ENCODE assay signal across 27 mouse cellular contexts in the genomic region with DNA sequence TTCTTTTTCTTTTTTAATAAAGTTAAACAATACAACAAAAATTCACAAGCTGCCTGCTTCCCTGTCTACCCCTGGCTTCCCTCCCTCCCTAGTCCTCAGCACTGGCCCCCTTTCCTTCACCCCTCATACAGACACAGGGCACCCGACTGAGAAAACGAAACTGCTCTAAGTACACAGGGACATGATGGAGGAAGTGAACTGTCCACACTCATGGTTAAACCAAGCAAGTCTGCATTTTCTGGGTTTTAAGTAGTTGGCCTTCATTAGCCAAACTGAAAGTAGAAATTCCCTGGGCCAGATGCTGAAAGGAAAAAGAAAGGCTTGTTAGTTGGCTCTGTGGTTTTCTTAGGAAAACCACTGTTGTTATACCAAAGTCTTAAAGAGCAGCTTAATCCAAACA. TPM values are rescaled to one million over a fixed set of nuclear protein-coding genes. Genes with fewer than 3 reads are reported as not detected.
DNase-seq lines count a peak whose midpoint lies in the region; ATAC-seq and TF ChIP-seq lines count a peak whose summit lies in the region.
"Had no signal": no experiment of that assay in that cellular context is flagged by ENCODE, and none has a peak within 500 bp of the region (broad histone marks: within the 10 kb centered on the region; RNA-seq: fewer than 3 reads in every experiment).

No protein-coding gene starts in this region.

- peak overlapping the region; percentile 11 for H3K9ac ChIP-seq in CH12.LX (ENCODE audit: insufficient read depth, low read depth)
- H3K9ac ChIP-seq in intestine, embryonic 15.5 days = no peak overlapping the region
- H3K9ac ChIP-seq: forebrain, embryonic 15.5 days; midbrain, embryonic 13.5 days; neural tube, embryonic 12.5 days had no signal

- peaks cover 62 to 99% of the 10 kb centered on the region in 2 experiments for H3K4me1 ChIP-seq in CH12.LX (ENCODE audit: control insufficient read depth in 1 of 2, insufficient read depth in 2 of 2)
- H3K4me1 ChIP-seq in intestine, embryonic 15.5 days (replicated peaks) = no peaks in the 10 kb centered on the region
- H3K4me1 ChIP-seq: forebrain, embryonic 15.5 days; midbrain, embryonic 13.5 days; neural tube, embryonic 12.5 days had no signal

- H3K27ac ChIP-seq in left cerebral cortex, adult 2 months = peak overlapping the region; percentile 32; the same call in 1 of the 2 replicates
- H3K27ac ChIP-seq in CH12.LX (ENCODE audit: insufficient read depth, low read depth) = peak overlapping the region; percentile 83
- H3K27ac ChIP-seq in intestine, embryonic 15.5 days = no peak overlapping the region
- H3K27ac ChIP-seq: forebrain, embryonic 15.5 days; hindbrain, embryonic 10.5 days; kidney, postnatal 0 days; midbrain, embryonic 13.5 days; neural tube, embryonic 12.5 days had no signal

- no peaks in the 10 kb centered on the region for H3K9me3 ChIP-seq in CH12.LX (replicated peaks; ENCODE audit: low read length)
- no peaks in the 10 kb centered on the region for H3K9me3 ChIP-seq in intestine, embryonic 15.5 days
- H3K9me3 ChIP-seq: forebrain, embryonic 15.5 days; hindbrain, embryonic 10.5 days; megakaryocyte, embryonic 14.5 days; midbrain, embryonic 13.5 days; neural tube, embryonic 12.5 days had no signal

- WGBS in intestine, embryonic 15.5 days = 75% methylated on average over 2 of the region's 2 CpGs

- dilution Hi-C loops in CH12.LX (cut with MboI; ENCODE audit: extremely low pct_ligation_motif_present, extremely low pct_unique_long_range_greater_than_20kb, low sequenced_read_pairs) = no loop called here

- no peak for DNase-seq in left cerebral cortex, adult 2 months (ENCODE audit: extremely low spot score in 1 of 2, low spot score in 2 of 2)
- no peak for DNase-seq in left cerebral cortex, postnatal 4 days
- peak; percentile 21 for DNase-seq in 416B (ENCODE audit: low read depth)
- no peak for DNase-seq in CH12.LX (ENCODE audit: extremely low read depth)
- no peak for DNase-seq in urinary bladder, postnatal 10 days (ENCODE audit: low spot score)
- DNase-seq: adrenal gland, postnatal 10 days; cerebellum, adult 2 months; cerebellum, postnatal 25 days; embryo, embryonic 11 days; gastrocnemius, postnatal 14 days; kidney, adult 18-20 months; lung, adult 18-20 months; lung, postnatal 10 days; retina, postnatal 1 day; right cerebral cortex, postnatal 25 days; thymus, postnatal 4 days had no signal

- peaks cover 30% of the 10 kb centered on the region for H3K79me2 ChIP-seq in CH12.LX (replicated peaks; ENCODE audit: control insufficient read depth, extremely low read depth, insufficient read depth, poor library complexity, severe bottlenecking)

- no peak for TF ChIP-seq RAD21 in CH12.LX (IDR thresholded peaks at IDR 0.05; ENCODE audit: low read depth, low read length)

- H3K4me2 ChIP-seq in CH12.LX (ENCODE audit: insufficient read depth, low read depth, poor library complexity, severe bottlenecking) = peak overlapping the region; percentile 67
- no peak overlapping the region for H3K4me2 ChIP-seq in intestine, embryonic 15.5 days (replicated peaks)
- H3K4me2 ChIP-seq: forebrain, embryonic 15.5 days; liver, embryonic 11.5 days; midbrain, embryonic 13.5 days; neural tube, embryonic 12.5 days had no signal

- TF ChIP-seq POLR2A in CH12.LX (IDR thresholded peaks at IDR 0.05; ENCODE audit: low read depth, low read length) = no peak

- in situ Hi-C loops in CH12.LX (cut with MboI; ENCODE audit: low pct_ligation_motif_present, low pct_unique_long_range_greater_than_20kb, low sequenced_read_pairs) = no loop called here

- ATAC-seq in inflammation-experienced regulatory T-cells, adult 6 months = peak; percentile 25
- no peak for ATAC-seq in intestine, embryonic 15.5 days
- ATAC-seq: forebrain, embryonic 15.5 days; hindbrain, embryonic 16.5 days; midbrain, embryonic 13.5 days had no signal

- no peak overlapping the region for H3K4me3 ChIP-seq in left cerebral cortex, adult 2 months
- peak overlapping the region in 1 of 3 experiments; percentile 14 for H3K4me3 ChIP-seq in CH12.LX (replicated peaks in 1 of 3; ENCODE audit: low read depth in 2 of 3, low read length in 2 of 3, poor library complexity in 1 of 3)
- no peak overlapping the region for H3K4me3 ChIP-seq in intestine, embryonic 15.5 days (replicated peaks)
- H3K4me3 ChIP-seq: forebrain, embryonic 15.5 days; hindbrain, embryonic 10.5 days; midbrain, embryonic 13.5 days; neural tube, embryonic 12.5 days had no signal

- peaks cover 86 to 97% of the 10 kb centered on the region in 2 experiments for H3K36me3 ChIP-seq in CH12.LX (replicated peaks in 1 of 2; ENCODE audit: control insufficient read depth in 1 of 2, insufficient read depth in 1 of 2, low read length in 1 of 2)
- H3K36me3 ChIP-seq in intestine, embryonic 15.5 days = peaks cover 74% of the 10 kb centered on the region

- intact Hi-C loops in left cerebral cortex, adult 2 months (cut with DNase I) = no loop called here
- intact Hi-C loops in left cerebral cortex, postnatal 4 days (cut with DNase I) = no loop called here

- no peaks in the 10 kb centered on the region for H3K27me3 ChIP-seq in CH12.LX (replicated peaks)
- H3K27me3 ChIP-seq in intestine, embryonic 15.5 days (replicated peaks) = no peaks in the 10 kb centered on the region
- H3K27me3 ChIP-seq: forebrain, embryonic 15.5 days; megakaryocyte, embryonic 14.5 days; midbrain, embryonic 13.5 days; neural tube, embryonic 12.5 days had no signal

- peak; percentile 75; the same call in 1 of the 2 replicates for TF ChIP-seq EP300 in CH12.LX (IDR thresholded peaks at IDR 0.05; ENCODE audit: low read length)

- no peak for TF ChIP-seq CTCF in left cerebral cortex, adult 2 months (IDR thresholded peaks at IDR 0.05)
- no peak for TF ChIP-seq CTCF in CH12.LX (conservative IDR thresholded peaks at IDR 0.05 in 1 of 2, IDR thresholded peaks at IDR 0.05 in 1 of 2; ENCODE audit: low read depth in 2 of 2, low read length in 2 of 2)

TF ChIP-seq in CH12.LX, 34 proteins besides CTCF, POLR2A, EP300 and RAD21 (continues in another document):
- TF ChIP-seq ZMIZ1 (IDR thresholded peaks at IDR 0.05; ENCODE audit: low read depth, low read length) (no peak), BHLHE40 (IDR thresholded peaks at IDR 0.05; ENCODE audit: low read depth, low read length) (peak; percentile 65), SMC3 (IDR thresholded peaks at IDR 0.05; ENCODE audit: low read depth, low read length) (no peak), MYC (IDR thresholded peaks at IDR 0.05; ENCODE audit: low read depth, low read length) (no peak), JUND (conservative IDR thresholded peaks at IDR 0.05; ENCODE audit: low read depth, low read length) (no peak), MXI1 (IDR thresholded peaks at IDR 0.05; ENCODE audit: low read depth, low read length) (no peak; the same call in 1 of the 2 replicates), TCF12 (IDR thresholded peaks at IDR 0.05; ENCODE audit: low read depth, low read length) (peak; percentile 53; the same call in 1 of the 2 replicates), HCFC1 (IDR thresholded peaks at IDR 0.05; ENCODE audit: low read depth, low read length) (no peak; the same call in 1 of the 2 replicates), ETS1 (conservative IDR thresholded peaks at IDR 0.05; ENCODE audit: low read depth, low read length) (peak; percentile 75), E2F4 (IDR thresholded peaks at IDR 0.05; ENCODE audit: insufficient replicate concordance, low read depth, low read length) (no peak), USF2 (conservative IDR thresholded peaks at IDR 0.05; ENCODE audit: low read depth, low read length) (no peak)

RNA-seq across cellular contexts. Expression of gene Cnp, which starts 8.1 kb away (rescaled TPM):
- total RNA-seq in left cerebral cortex, adult 2 months (2021) = 100 to 1,000 TPM; 117 to 121 TPM
- total RNA-seq in left cerebral cortex, postnatal 4 days (2021) = 10 to 100 TPM; 25.6 to 29.6 TPM
- total RNA-seq in CH12.LX (2012; rRNA removed) (80.2 and 91.6 TPM in 2 replicates), CH12.LX (2014; rRNA removed) (75.9 and 87.8 TPM in 2 replicates)
- polyA plus RNA-seq in CH12.LX (2012; ENCODE audit: insufficient read length, low read depth) = 77.7 and 81.2 TPM in 2 replicates
- 100 to 1,000 TPM; 159 to 192 (median 165) TPM for polyA plus RNA-seq in inflammation-experienced regulatory T-cells, adult 6 months (2017; shearing (Covaris generic))
- polyA plus RNA-seq in intestine, embryonic 15.5 days (2015; fragmentation: Nextera tagmentation; extraction: Ambion mirVana) = 32.1 and 34.4 TPM in 2 replicates

RNA-seq across cellular contexts. Expression of gene Nkiras2, which starts 36.2 kb away (rescaled TPM):
- total RNA-seq in left cerebral cortex, adult 2 months (2021) = 10 to 100 TPM; 13.2 to 13.6 TPM
- total RNA-seq in left cerebral cortex, postnatal 4 days (2021) = 10 to 100 TPM; 37.7 to 39.9 TPM
- total RNA-seq in CH12.LX (2012; rRNA removed) = 59.9 and 70.0 TPM in 2 replicates
- 46.6 and 53.8 TPM in 2 replicates for total RNA-seq in CH12.LX (2014; rRNA removed)
- 57.9 and 60.0 TPM in 2 replicates for polyA plus RNA-seq in CH12.LX (2012; ENCODE audit: insufficient read length, low read depth)
- 10 to 100 TPM; 24.1 to 32.6 (median 27.2) TPM for polyA plus RNA-seq in inflammation-experienced regulatory T-cells, adult 6 months (2017; shearing (Covaris generic))
- 57.6 and 65.0 TPM in 2 replicates for polyA plus RNA-seq in intestine, embryonic 15.5 days (2015; fragmentation: Nextera tagmentation; extraction: Ambion mirVana)

RNA-seq across cellular contexts. Expression of gene Dnajc7, which starts 37.1 kb away (rescaled TPM):
- total RNA-seq in left cerebral cortex, adult 2 months (2021) = 100 to 1,000 TPM; 248 to 263 TPM
- 100 to 1,000 TPM; 276 to 297 TPM for total RNA-seq in left cerebral cortex, postnatal 4 days (2021)
- total RNA-seq in CH12.LX (2012; rRNA removed) (249 and 250 TPM in 2 replicates), CH12.LX (2014; rRNA removed) (123 and 141 TPM in 2 replicates)
- polyA plus RNA-seq in CH12.LX (2012; ENCODE audit: insufficient read length, low read depth) = 455 and 516 TPM in 2 replicates
- 100 to 1,000 TPM; 283 to 389 (median 360) TPM for polyA plus RNA-seq in inflammation-experienced regulatory T-cells, adult 6 months (2017; shearing (Covaris generic))
- polyA plus RNA-seq in intestine, embryonic 15.5 days (2015; fragmentation: Nextera tagmentation; extraction: Ambion mirVana) = 188 TPM in 2 replicates

RNA-seq across cellular contexts. Expression of gene Ttc25, which starts 37.4 kb away (rescaled TPM):
- total RNA-seq in left cerebral cortex, adult 2 months (2021) = 1 to 10 TPM; 1.0 to 1.4 TPM
- total RNA-seq in left cerebral cortex, postnatal 4 days (2021) = under 1 TPM; 0.58 to 0.93 TPM
- total RNA-seq in CH12.LX (2012; rRNA removed) = 1.3 and 1.8 TPM in 2 replicates
- 0.51 and 0.70 TPM in 2 replicates for total RNA-seq in CH12.LX (2014; rRNA removed)
- 6.4 and 12.8 TPM in 2 replicates for polyA plus RNA-seq in CH12.LX (2012; ENCODE audit: insufficient read length, low read depth)
- under 1 TPM in 2 of 3 experiments, not detected in 1; 0.15 to 0.21 TPM for polyA plus RNA-seq in inflammation-experienced regulatory T-cells, adult 6 months (2017; shearing (Covaris generic))
- polyA plus RNA-seq in intestine, embryonic 15.5 days (2015; fragmentation: Nextera tagmentation; extraction: Ambion mirVana) = 0.19 and 0.20 TPM in 2 replicates
- polyA plus RNA-seq: large intestine, adult 2 months had no signal

RNA-seq across cellular contexts. Expression of gene Acly, which starts 55.0 kb away (rescaled TPM):
- total RNA-seq in left cerebral cortex, adult 2 months (2021) = 100 to 1,000 TPM; 119 to 131 TPM
- total RNA-seq in left cerebral cortex, postnatal 4 days (2021) = 100 to 1,000 TPM; 211 to 219 TPM
- total RNA-seq in CH12.LX (2012; rRNA removed) (246 and 263 TPM in 2 replicates), CH12.LX (2014; rRNA removed) (245 and 277 TPM in 2 replicates)
- 196 and 213 TPM in 2 replicates for polyA plus RNA-seq in CH12.LX (2012; ENCODE audit: insufficient read length, low read depth)
- polyA plus RNA-seq in inflammation-experienced regulatory T-cells, adult 6 months (2017; shearing (Covaris generic)) = 10 to 100 TPM; 72.3 to 78.0 (median 76.2) TPM
- 146 and 153 TPM in 2 replicates for polyA plus RNA-seq in intestine, embryonic 15.5 days (2015; fragmentation: Nextera tagmentation; extraction: Ambion mirVana)
